Mouse (Mus musculus): ENCODE results near the gene Mob3b. TPM values are rescaled to one million over a fixed set of nuclear protein-coding genes. Genes with fewer than 3 reads are reported as not detected.

The Mob3b gene
- total RNA-seq, 2 experiments from 2014 or later = 12.4 to 24.1 TPM

DNA sequence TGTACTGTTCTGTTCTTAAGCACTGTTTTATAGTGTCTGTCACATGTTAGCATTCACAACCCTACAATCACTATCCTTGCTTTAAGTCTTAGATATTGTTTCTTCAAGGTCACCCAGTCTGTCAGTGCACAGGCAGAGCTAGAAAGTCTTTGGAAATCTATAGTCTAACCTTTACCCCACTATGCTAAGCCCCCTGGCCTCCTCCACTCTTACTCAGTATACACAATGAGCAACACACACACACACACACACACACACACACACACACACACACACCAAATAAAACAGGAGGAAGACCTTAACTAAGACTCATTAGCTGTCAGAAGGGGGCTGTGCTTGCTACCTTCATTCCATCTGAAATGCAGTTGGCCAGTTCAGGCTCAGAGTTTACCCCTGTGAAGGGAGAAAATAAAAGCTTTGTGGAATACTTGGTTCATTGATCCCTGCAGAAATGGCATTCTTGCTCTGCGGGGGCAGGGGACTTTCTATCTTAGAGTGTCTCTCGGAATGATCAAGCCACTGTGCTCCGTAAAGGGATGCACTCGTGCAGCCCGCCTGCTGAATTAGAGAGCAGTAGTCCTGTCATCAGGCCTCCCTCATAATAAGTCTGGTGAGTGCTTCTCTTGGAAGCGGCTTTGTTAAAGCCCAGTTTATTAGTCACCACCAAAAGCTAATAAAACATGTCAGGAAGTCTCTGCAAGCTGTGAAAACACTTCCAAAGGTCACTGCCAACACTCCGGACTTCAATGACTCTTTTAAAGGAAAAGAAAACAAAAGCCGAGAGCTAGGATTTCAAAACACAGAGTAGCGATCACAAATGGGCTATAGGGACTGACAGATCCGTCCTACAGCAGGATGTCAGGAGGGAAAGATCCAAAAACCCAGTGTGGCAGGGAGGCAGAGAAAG lies 144.6 kb downstream of the Mob3b start:
- no peak for ATAC-seq (ENCODE audit: poor library complexity, severe bottlenecking)

- no peak for ATAC-seq (ENCODE audit: poor library complexity, severe bottlenecking)
Observed at GRCm38 (mm10) chr4:35006541-35007260, 150.6 kb downstream of the Mob3b start.

DNA sequence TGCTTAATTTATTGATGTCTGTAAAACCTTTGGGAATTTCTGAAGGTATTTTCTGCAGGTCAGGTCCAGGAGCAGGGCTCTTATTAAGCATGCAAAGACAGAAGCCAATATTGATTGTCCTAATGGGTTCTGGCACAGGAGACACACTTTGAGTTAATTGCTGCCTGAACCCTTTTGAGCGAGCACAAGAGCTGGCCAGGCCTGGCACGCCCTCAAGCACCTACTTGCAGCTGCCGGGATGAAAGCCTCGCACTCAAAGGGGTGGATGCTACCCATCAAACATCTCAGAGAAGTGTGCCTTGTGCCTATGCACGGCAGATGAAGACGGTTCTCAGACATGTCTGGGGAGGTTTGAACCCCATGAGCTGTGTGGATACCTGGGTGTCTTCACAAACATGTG lies 151.2 kb downstream of the Mob3b start:
- no peak for ATAC-seq (ENCODE audit: poor library complexity, severe bottlenecking)

DNA sequence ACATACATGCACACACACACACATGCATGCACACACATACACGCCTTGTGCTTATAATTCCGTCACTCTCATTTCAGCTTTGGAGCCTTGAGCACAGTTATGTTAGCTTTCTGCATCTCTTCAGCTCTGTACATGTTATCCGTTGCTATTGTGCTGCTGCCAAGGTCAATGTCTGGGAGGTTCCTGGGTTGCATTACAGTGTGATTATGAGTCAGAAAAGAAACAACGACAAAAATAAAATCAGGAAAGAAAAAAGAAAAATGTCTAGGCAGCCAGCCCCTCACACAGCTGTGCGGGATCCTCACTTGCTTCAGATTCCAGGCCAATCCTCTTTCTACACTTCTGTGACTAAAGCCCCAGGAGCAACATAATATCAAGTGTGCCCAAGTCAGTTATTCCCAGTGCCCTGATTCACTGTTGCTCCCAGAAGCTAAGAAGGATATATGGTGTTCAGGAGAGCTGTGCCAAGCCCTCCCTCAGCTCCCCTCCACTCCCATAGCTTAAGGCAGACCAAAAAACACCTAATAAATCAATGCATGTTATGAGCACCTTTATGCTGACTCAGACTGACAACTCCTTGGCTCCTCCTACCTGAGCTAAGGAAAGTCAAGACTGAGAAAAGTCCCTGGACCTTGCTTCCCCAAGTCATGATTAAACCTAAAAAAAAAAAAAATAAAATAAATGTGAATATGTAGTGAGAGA lies 152.1 kb downstream of the Mob3b start:
- no peak for ATAC-seq (ENCODE audit: poor library complexity, severe bottlenecking)

DNA sequence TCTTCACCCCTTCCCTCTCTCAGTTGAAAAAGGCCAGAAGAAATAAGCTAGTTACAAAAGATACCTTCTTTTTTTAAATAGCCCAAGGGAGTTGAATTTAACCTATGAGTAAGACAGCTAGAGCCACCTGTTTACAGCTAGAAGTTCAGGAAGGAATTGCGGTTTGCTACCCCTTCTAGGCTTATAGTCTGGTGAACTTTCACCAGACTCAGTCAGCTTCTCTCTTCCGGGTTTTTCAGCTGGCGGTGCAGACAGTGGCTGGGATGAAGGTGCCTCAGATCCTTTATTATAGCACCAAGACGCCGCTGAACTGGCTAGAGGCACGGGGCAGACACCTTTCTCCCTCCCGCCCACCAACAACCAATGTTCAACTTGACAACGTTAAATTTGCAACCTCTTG lies 152.8 kb downstream of the Mob3b start:
- ATAC-seq (ENCODE audit: poor library complexity, severe bottlenecking) = no peak

- ATAC-seq (ENCODE audit: poor library complexity, severe bottlenecking) = no peak
Observed at GRCm38 (mm10) chr4:35003550-35004326, 153.5 kb downstream of the Mob3b start.

GRCm38 (mm10) chr4:34996616-34997015 lies 160.7 kb downstream of the Mob3b start:
- ATAC-seq (ENCODE audit: poor library complexity, severe bottlenecking) = no peak

- no peak for ATAC-seq (ENCODE audit: poor library complexity, severe bottlenecking)
Observed at GRCm38 (mm10) chr4:34993639-34993975, 163.7 kb downstream of the Mob3b start.

- no peak for ATAC-seq (ENCODE audit: poor library complexity, severe bottlenecking)
Observed at GRCm38 (mm10) chr4:34992866-34993638, 164.2 kb downstream of the Mob3b start.

DNA sequence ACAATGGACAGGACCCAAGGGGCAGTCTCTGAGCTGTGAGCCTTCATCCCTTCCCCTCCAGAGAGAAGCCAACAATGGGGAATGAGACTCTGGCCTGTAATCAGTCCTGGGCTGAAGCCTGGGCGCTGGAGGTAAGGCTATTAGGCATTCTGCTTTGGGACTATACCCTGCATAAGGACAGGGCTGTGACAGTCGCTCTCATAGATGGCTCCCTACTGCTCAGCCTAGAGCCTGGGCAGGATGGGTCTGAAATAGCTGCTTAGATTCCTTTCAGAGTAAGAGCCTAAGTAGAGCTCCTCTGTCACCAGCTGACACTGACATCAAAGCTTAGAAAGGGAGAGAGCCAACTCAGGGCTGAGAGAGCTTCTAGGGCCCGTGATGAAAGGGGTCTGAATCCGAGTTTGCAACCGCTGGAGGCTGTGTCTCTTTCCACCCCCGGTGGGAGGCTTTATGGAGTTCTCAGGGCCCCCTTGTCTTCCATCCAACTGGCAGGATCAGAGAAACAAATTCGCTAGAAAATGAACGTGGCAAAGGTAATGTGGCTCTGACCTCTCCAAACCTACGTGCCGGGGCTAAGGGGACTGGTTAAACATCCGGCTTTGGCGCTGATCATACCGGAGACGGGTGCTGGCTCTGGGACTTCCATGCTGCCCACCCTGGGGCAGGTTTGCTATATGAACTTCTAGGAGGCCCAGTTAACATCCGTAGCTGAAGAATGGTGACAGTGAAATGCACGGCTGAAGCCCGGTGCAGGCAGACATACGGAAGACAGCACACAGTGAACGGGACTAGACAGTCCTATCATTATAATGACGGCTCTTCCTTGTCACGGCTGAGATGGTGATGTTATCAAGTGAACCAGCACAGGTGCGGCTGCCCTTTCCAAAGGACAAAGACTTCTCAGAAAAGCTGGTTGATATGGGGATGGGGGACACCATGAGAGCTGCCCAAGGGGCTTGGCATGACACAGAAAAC lies 165.1 kb downstream of the Mob3b start:
- no peak for ATAC-seq (ENCODE audit: poor library complexity, severe bottlenecking)

DNA sequence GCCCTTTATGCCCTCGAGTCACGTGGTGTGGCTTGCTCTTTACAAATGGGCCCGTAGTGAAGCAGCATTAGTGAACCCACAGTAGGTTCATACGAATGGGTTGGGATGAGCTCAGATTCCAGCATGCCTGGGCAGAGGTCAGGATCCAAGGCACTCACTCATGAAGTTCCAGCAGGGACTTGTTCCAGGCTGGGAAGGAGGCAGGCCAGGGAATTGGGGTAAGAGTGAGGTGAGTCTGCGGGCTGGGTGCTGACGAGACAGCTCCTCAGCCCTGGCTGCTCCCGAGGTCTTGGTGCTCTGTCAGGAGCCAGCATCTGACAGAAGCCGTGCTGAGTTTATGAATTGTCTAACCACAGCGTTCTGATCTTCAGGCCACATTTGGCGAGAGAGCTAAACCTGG lies 166.2 kb downstream of the Mob3b start:
- ATAC-seq (ENCODE audit: poor library complexity, severe bottlenecking) = no peak

DNA sequence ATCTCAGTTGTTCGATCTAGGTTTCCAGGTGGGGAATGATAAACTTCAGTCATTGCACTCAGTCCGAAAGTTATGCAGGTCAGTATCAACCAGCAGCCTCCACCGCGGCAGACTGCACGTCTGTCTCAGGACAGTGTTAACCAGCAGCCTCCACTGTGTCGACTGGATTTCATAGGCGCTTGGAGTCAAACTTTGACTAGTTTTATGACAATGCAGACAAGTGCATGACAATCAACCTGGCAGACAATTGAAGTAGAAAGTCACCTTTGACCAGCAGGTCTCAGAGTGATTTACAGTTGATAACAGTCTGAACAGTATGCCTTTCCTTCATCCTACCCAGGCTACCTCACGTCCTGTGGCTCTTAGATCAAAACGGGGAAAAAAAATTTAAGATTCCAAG lies 166.6 kb downstream of the Mob3b start:
- ATAC-seq (ENCODE audit: poor library complexity, severe bottlenecking) = no peak

- ATAC-seq (ENCODE audit: poor library complexity, severe bottlenecking) = no peak
Observed at GRCm38 (mm10) chr4:34987568-34987967, 169.7 kb downstream of the Mob3b start.

GRCm38 (mm10) chr4:34987109-34987508 lies 170.2 kb downstream of the Mob3b start:
- ATAC-seq (ENCODE audit: poor library complexity, severe bottlenecking) = no peak

DNA sequence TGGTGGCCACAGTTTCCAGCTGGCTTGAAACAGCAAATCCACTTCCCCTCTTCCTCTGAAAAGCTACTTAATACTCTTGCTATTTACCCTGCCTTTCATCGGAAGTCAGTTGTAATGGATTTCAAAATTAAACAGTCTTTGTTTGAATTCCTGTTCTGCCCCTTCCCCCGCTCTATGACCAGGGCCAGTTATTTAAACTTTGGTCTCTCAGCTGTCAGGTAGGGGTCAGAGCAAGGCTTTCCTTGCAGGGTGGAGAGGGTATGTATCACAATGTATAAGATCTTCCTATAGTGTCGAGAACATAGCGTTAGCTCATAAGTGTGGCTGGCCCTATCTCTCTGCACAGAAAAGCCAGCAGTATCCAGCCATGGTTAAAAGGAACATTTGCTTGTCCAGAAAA lies 170.6 kb downstream of the Mob3b start:
- ATAC-seq (ENCODE audit: poor library complexity, severe bottlenecking) = no peak

DNA sequence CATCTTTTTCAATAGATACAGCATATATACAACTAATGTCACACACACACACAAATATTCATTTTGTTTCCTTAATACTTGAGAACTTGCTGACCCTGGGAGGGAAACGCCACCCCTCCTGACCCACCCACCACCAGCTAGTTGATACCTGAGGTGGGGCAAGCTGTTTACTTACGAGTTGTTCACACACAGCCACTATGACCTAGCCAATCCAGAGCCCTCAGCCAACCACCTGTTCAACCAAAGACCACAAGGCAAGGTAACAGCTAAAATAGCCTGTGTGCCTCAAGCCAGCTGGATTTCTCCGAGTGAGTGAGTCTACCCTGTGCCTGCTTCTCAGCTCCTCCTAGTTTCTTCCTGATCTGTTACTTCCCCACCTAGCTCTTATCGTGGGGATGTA lies 172.9 kb downstream of the Mob3b start:
- no peak for ATAC-seq (ENCODE audit: poor library complexity, severe bottlenecking)

DNA sequence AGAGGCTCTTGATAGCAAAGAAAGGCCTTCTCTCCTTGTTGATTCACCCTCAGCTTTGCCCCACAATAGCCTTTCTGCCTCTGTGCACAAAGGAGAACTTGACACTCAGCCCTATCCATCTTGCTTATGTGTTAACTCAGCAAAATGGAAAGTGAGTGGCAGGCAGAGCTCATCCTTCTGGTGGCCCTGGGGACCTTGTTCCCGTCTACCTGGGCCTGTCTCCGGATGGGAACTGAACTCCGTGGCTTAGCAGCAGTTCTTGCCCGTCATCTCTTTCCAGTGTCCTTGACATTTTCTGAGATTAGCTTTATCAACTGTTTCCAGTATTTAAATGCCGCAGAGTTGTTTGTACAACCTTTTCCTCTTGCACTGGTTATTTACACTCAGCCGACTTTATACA lies 173.8 kb downstream of the Mob3b start:
- ATAC-seq (ENCODE audit: poor library complexity, severe bottlenecking) = no peak

DNA sequence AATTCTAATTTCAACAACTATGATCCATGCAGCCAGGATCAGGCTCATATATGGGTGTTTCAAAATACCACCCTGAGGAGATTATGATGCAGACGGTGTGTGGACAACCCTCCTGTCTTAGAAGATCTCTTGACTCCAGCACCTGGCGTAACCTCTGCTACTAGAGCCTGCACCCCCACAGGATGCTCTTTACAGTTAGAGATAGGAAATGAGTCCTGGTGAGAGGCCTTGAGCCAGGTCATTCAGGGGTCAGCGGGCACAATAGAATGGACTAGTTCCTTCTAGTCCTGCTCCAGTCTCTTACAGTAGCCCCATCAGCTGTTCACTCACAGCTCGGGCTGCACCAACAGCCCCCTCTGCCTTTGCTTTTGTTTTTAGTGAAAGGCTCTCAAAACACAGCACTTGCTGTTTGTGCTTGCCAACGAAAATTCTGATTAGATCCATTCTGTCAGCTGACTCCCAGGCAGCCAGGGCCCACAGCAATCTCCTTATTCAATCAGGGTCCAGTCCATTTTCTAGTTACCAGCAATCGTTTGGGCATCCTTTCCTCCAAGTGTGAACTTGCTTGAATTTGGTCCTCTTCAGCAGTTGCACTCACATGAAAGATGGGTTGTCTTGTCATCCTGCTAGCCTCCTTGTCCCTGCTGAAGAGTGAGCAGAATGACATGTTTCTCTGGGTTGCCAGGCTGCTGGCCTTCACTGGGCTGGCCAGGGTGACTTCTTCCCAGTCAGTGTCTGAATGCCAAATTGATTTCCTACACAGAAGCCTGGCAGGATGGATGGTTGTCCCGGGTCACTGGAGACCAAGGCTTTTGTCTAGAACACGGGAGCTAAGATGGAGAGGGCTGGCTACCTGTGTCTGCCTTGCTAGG lies 175.7 kb downstream of the Mob3b start:
- no peak for ATAC-seq (ENCODE audit: poor library complexity, severe bottlenecking)

Data from megakaryocyte, adult 5-6 weeks (primary cell).